Mouse (Mus musculus) liver, embryonic 11.5 days (tissue): ENCODE data around the gene Dop1b. TPM values are rescaled to one million over a fixed set of nuclear protein-coding genes. Genes with fewer than 3 reads are reported as not detected.

Source experiments
- ATAC-seq: fragments of 200-750 bp; cut with Nextera tagmentation; replicated peaks from 2 replicates; pipeline ENCODE4 v1.8.0; 2017; ENCODE audit warnings: moderate number of reproducible peaks, mild to moderate bottlenecking, moderate TSS enrichment, moderate library complexity; ENCODE audit not compliant: low FRiP score
- DNase-seq: peaks from one replicate; pipeline ENCODE4 v3.0.0-alpha.2; 2017; ENCODE audit warnings: low spot score
- H3K27ac ChIP-seq: fragments of 300-500 bp; sonication (generic); 2 replicates; pipeline ENCODE4 v1.5.1; 2014; ENCODE audit warnings: mild to moderate bottlenecking, low read depth, low read length, control low read depth
- H3K27me3 ChIP-seq: fragments of 300-500 bp; sonication (generic); replicated peaks from 2 replicates; pipeline ENCODE4 v1.6.1; 2014; ENCODE audit warnings: low read length, mixed read lengths; ENCODE audit not compliant: control insufficient read depth, insufficient read depth
- H3K36me3 ChIP-seq: fragments of 300-500 bp; sonication (generic); 2 replicates; pipeline ENCODE4 v1.6.1; 2014; ENCODE audit warnings: mild to moderate bottlenecking, low read length, moderate library complexity, mixed read lengths; ENCODE audit not compliant: control insufficient read depth, insufficient read depth
- H3K4me1 ChIP-seq: fragments of 300-500 bp; sonication (generic); replicated peaks from 2 replicates; pipeline ENCODE4 v1.6.1; 2014; ENCODE audit warnings: low read length, mixed read lengths; ENCODE audit not compliant: control insufficient read depth, insufficient read depth
- H3K4me2 ChIP-seq: fragments of 300-500 bp; sonication (generic); 2 replicates; pipeline ENCODE4 v1.6.1; 2014; ENCODE audit warnings: mild to moderate bottlenecking, control low read depth, moderate library complexity
- H3K4me3 ChIP-seq: fragments of 300-500 bp; sonication (generic); 2 replicates; pipeline ENCODE4 v1.5.1; 2014; ENCODE audit warnings: low read depth, low read length, control low read depth
- H3K9ac ChIP-seq: fragments of 300-500 bp; sonication (generic); 2 replicates; pipeline ENCODE4 v1.6.1; 2014; ENCODE audit warnings: low read depth, low read length, control low read depth
- H3K9me3 ChIP-seq: fragments of 300-500 bp; sonication (generic); 2 replicates; pipeline ENCODE4 v1.6.1; 2016; ENCODE audit warnings: low read length, inconsistent platforms, mixed read lengths; ENCODE audit not compliant: control insufficient read depth
- WGBS: fragments of 180-500 bp; shearing (Covaris S2); extraction: QIAGEN DNeasy Blood & Tissue Kit; methylation state at CpG from one replicate; pipeline ENCODE4 v1.1.7; 2014; 5-methylcytosine and 5-hydroxymethylcytosine counted together
- polyA plus RNA-seq: library from polyadenylated mRNA; unstranded; fragments of >200 nt; fragmentation: Nextera tagmentation; extraction: Ambion mirVana; gene quantifications from 2 replicates; pipeline ENCODE4 v1.2.1, GENCODE M21; 2014

The Dop1b gene
- polyA plus RNA-seq, 1 experiment from 2014 or later, result 19.1 TPM

DNA sequence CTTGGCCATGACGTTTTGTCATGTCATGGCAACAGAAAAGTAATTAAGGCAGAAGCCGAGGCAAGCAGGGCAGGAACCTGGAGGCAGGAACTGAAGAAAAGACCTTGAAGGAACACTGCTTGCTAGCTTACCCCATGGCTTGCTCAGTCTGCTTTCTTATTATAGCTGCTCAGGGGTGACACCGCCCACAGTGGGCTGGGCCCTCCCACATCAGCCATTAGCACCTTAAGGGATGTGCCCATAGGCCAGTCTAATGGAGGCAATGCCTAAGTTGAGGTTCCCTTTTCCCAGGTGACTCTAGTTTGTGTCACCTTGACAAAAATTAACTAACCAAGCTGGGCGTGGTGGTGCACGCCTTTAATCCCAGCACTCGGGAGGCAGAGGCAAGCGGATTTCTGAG, 4.6 kb upstream of the Dop1b start:
- Histone ChIP-seq H3K36me3 (no peaks in the 10 kb centered on the region), H3K4me3 (no peak overlapping the region), H3K4me1 (no peaks in the 10 kb centered on the region), H3K9ac (no peak overlapping the region), H3K27ac (no peak overlapping the region), H3K4me2 (no peak overlapping the region), H3K27me3 (no peaks in the 10 kb centered on the region), H3K9me3 (no peaks in the 10 kb centered on the region)
- 87% methylated on average over 7 of the region's 7 CpGs for WGBS
- ATAC-seq, result no peak
- no peak for DNase-seq

DNA sequence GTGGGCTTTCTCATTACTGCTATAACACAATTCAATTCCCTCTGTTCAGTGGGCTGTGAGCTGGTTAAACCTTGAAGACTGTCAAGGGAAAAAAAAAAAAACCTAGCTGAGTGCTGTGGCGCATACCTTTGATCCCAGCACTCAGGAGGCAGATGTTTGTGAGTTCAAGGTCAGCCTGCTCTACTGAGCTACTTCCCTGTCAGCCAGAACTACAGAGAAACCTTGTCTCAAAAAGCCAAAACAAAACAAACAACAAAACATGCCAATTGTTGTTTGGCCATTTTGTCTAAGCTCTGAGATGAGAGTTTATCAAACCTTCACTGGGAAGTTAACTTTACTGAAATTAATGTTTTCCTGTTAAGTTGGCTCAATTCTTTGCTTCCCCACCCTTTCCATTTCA, 2.5 kb upstream of the Dop1b start:
- no peak overlapping the region for H3K27ac ChIP-seq
- H3K4me1 ChIP-seq, result peaks cover 7% of the 10 kb centered on the region
- H3K36me3 ChIP-seq, result no peaks in the 10 kb centered on the region
- WGBS, result 89% methylated on average over 1 of the region's 1 CpGs
- no peak for DNase-seq
- H3K4me3 ChIP-seq, result no peak overlapping the region
- H3K9me3 ChIP-seq, result no peaks in the 10 kb centered on the region
- no peaks in the 10 kb centered on the region for H3K27me3 ChIP-seq
- H3K9ac ChIP-seq, result no peak overlapping the region
- H3K4me2 ChIP-seq, result no peak overlapping the region
- ATAC-seq, result no peak

DNA sequence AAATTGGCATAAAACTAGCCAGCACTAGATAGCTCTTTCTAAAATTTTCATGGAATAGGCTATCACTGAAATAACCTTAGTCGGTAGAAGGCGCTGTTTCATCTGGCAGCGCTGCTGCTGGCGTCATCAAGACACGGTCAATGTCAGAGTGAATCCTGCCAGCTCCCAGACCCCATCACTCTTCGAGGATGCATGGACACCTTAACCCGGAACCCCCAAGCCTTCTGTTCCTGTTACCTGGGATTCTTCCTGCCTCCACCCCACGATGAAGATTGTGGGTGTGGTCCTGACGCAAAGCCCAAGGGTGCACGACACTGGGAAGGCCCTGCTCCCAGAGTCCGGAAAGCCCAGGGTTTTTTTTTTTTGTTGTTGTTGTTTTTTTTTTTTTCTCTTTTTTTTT, 780 bp upstream of the Dop1b start:
- H3K9me3 ChIP-seq, result no peaks in the 10 kb centered on the region
- DNase-seq, result peak; percentile 74
- H3K4me1 ChIP-seq, result peaks cover 11% of the 10 kb centered on the region
- no peaks in the 10 kb centered on the region for H3K36me3 ChIP-seq
- no peak overlapping the region for H3K9ac ChIP-seq
- 1% methylated on average over 11 of the region's 11 CpGs for WGBS
- H3K27me3 ChIP-seq, result no peaks in the 10 kb centered on the region
- ATAC-seq, result peak; percentile 42
- peak overlapping the region; percentile 11; the same call in 1 of the 2 replicates for H3K27ac ChIP-seq
- peak overlapping the region; percentile 87 for H3K4me3 ChIP-seq
- peak overlapping the region; percentile 99 for H3K4me2 ChIP-seq

DNA sequence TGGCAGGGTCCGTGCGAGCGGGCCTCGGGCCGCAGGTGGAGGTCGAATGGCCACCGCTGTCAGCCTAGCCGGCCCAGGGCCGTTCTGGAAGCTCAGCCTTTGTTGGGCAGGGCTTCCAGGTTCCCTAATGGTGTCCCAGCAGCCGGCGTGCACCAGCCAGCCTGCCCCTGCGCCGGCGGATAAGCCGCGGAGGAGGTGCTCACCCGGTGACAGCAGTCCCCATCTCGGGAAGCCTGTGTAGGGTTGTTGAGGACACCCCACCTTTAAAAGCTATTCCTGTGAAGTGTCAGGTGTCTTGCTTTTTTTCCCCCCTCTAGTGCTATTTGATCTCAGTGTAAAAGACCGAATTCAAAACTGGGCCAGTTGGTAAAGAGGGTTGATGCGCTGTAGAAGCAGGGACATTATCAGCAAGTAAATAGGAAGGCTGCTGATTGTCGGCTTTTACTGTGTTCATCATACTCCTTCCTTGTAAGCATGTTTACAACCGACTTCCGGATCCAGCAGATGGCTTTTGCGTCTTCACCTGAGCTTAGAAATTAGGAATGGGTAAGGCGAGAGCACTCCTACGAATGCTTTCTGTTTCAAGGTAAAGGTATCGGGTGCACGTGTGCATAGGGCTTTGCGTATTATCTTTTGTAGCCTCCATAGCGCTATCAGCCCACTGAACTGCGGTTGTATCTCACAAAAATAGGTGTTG, 633 bp downstream of the Dop1b start:
- Histone ChIP-seq H3K27ac (peak overlapping the region; percentile 77), H3K27me3 (no peaks in the 10 kb centered on the region), H3K9ac (peak overlapping the region; percentile 89), H3K4me1 (peaks cover 17% of the 10 kb centered on the region), H3K4me3 (peak overlapping the region; percentile 87), H3K9me3 (no peaks in the 10 kb centered on the region), H3K4me2 (peak overlapping the region; percentile 99), H3K36me3 (no peaks in the 10 kb centered on the region)
- 9% methylated on average over 31 of the region's 31 CpGs for WGBS
- ATAC-seq, result peak; percentile 50
- DNase-seq, result peak; percentile 76

DNA sequence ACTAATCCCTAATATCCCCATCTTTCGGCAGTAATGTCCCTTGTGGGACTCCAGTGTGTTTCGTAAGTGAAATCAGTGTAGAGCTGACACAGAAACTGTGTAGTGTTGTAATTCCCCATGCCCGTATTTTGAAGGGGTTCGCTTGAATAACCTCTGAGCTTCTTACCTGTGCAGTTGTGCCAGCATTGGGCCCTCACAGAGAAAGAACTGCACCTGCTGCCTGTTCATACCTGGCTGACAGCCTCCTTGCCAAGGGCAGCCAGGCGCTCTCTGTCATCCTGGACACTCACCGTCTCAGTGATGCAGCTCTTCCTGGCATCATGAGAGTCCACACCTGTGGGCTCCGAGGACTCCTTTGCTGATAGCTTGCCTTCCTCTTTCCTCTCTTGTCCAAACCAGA, 1.3 kb downstream of the Dop1b start:
- Histone ChIP-seq H3K4me1 (peaks cover 20% of the 10 kb centered on the region), H3K9ac (peak overlapping the region; percentile 89)
- 80% methylated on average over 7 of the region's 7 CpGs for WGBS

DNA sequence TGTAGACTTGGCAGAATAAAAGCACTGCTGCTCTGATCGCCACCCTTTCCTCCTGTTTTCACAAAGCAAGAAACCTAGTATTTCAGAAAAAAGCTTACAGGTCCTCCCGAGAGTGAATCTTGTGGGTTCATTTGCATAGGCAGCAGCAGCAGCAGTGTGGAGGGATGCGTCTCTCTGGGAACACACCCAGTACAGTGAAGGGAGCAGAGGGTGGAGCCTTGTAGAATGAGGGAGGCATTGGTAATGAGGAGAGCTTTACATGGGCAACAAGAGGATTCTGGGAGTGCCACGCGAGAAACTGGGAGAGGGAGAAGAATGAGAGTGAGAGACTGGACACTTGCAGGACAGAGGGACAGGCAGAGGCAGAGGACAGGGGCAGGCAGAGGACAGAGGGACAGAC, 2.7 kb downstream of the Dop1b start:
- H3K4me2 ChIP-seq, result no peak overlapping the region
- 31% methylated on average over 5 of the region's 5 CpGs for WGBS
- H3K27me3 ChIP-seq, result no peaks in the 10 kb centered on the region
- no peak for DNase-seq
- no peaks in the 10 kb centered on the region for H3K36me3 ChIP-seq
- ATAC-seq, result no peak
- H3K9me3 ChIP-seq, result no peaks in the 10 kb centered on the region
- H3K4me3 ChIP-seq, result no peak overlapping the region
- H3K4me1 ChIP-seq, result peaks cover 20% of the 10 kb centered on the region
- H3K27ac ChIP-seq, result no peak overlapping the region; the same call in 1 of the 2 replicates
- no peak overlapping the region for H3K9ac ChIP-seq

More for the DNA sequence above, 1.3 kb downstream of the Dop1b start:
- no peak for ATAC-seq
- no peaks in the 10 kb centered on the region for H3K36me3 ChIP-seq
- H3K9me3 ChIP-seq, result no peaks in the 10 kb centered on the region
- H3K27ac ChIP-seq, result no peak overlapping the region
- peak overlapping the region; percentile 99 for H3K4me2 ChIP-seq
- no peaks in the 10 kb centered on the region for H3K27me3 ChIP-seq
- H3K4me3 ChIP-seq, result peak overlapping the region; percentile 87
- DNase-seq, result no peak

DNA sequence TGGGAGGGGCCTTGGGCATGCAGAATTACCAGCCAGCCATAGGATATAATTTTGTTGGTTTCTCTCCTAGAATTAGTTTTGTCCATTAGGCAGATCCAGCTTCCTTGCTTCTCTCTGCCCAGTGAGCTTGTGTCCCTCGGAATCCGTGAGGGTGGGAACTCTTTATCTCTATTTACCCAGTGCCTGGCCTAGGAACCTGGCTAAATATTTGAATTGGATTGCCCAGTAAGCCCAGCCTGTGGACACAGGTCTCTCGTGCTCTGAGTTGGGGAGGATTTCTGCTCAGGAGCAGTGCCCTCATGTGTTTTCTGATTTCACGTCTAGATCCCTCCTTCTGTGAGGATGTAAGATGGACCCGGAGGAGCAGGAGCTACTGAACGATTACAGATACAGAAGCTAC, 4.1 kb downstream of the Dop1b start:
- Histone ChIP-seq H3K9me3 (no peaks in the 10 kb centered on the region), H3K36me3 (no peaks in the 10 kb centered on the region), H3K27ac (no peak overlapping the region), H3K27me3 (no peaks in the 10 kb centered on the region), H3K4me2 (peak overlapping the region; percentile 36; the same call in 1 of the 2 replicates), H3K4me3 (0 out of 2 replicates have a peak overlapping the region, but pooled peaks have one; percentile 12), H3K9ac (no peak overlapping the region), H3K4me1 (peaks cover 20% of the 10 kb centered on the region)
- WGBS, result 65% methylated on average over 6 of the region's 6 CpGs
- ATAC-seq (no peak), DNase-seq (no peak)

DNA sequence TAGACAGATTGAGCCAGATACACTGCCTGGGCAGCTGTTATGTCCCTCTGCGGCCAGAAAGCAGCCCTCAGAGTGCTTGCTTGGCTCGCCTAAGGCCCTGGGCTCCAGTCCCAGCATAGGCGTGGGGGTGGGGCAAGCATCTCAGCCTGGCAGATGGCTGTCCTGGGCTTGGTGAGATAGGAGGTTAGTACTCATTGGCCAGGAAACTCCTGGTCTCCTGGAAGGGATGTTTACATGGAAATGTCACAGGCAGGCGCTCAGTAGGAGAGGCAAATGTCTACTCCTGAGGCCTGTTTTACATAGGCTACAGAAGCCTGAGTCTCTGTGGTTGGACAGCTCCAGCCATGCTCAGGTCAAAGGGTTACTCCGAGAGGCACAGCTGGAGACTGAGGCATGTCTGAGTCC, 5.6 kb downstream of the Dop1b start:
- WGBS, result 26% methylated on average over 5 of the region's 5 CpGs
- H3K36me3 ChIP-seq, result no peaks in the 10 kb centered on the region
- peak overlapping the region; percentile 64 for H3K27ac ChIP-seq
- no peak overlapping the region for H3K4me3 ChIP-seq
- H3K9ac ChIP-seq, result no peak overlapping the region
- H3K4me1 ChIP-seq, result peaks cover 20% of the 10 kb centered on the region
- ATAC-seq, result peak; percentile 71
- H3K27me3 ChIP-seq, result no peaks in the 10 kb centered on the region
- peak overlapping the region; percentile 10; the same call in 1 of the 2 replicates for H3K4me2 ChIP-seq
- no peaks in the 10 kb centered on the region for H3K9me3 ChIP-seq
- DNase-seq, result peak; percentile 47

DNA sequence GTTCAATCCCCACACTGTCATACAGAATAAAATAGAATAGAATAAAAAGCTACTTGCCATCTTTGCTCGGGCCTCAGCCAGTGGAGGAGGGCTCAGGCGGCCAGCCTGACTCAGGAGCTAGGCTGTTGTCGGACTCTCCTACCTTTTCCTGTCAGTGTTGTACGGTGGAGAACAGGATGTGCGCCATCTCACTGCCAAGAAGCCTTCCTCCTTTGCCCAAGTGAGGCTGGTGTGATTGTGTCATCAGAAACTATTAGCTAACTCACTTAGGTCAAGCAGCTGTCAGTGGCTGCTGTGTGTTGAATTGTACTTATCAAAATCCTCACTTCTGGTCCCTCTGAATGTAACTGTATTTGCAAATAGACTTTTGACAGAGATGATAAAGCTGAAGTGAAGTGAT, 10.1 kb downstream of the Dop1b start:
- WGBS, result 67% methylated on average over 5 of the region's 5 CpGs
- DNase-seq (no peak), ATAC-seq (no peak)
- Histone ChIP-seq H3K9me3 (no peaks in the 10 kb centered on the region), H3K27ac (no peak overlapping the region), H3K9ac (no peak overlapping the region), H3K36me3 (no peaks in the 10 kb centered on the region; the same call in 1 of the 2 replicates), H3K4me1 (peaks cover 9% of the 10 kb centered on the region), H3K4me2 (no peak overlapping the region), H3K27me3 (no peaks in the 10 kb centered on the region), H3K4me3 (no peak overlapping the region)
